Mouse (Mus musculus) gonadal fat pad, adult 2 months (tissue): ENCODE measurements around the gene Tex2. TPM values are rescaled to one million over a fixed set of nuclear protein-coding genes. Genes with fewer than 3 reads are reported as not detected.
"Not testable (repeated sequence)": the region's sequence is repeated elsewhere in the genome, so short reads cannot be mapped to it uniquely, and the experiment has no call there.

Experiments
- DNase-seq: peaks from one replicate; pipeline ENCODE4 v3.0.0-alpha.2; 2012; ENCODE audit warnings: low read depth
- polyA plus RNA-seq: library from polyadenylated mRNA; depleted of rRNA; stranded (reverse); fragments of >200 nt; gene quantifications from 2 replicates; pipeline ENCODE4 v1.2.3, GENCODE M21; 2012

Tex2 gene
- polyA plus RNA-seq, 1 experiment = 26.6 TPM

GRCm38 (mm10) chr11:106507638-106508037 lies 105.6 kb downstream of the Tex2 start:
- no peak for DNase-seq

GRCm38 (mm10) chr11:106506211-106506610 lies 107.0 kb downstream of the Tex2 start:
- DNase-seq = no peak

- DNase-seq = no peak
These were observed 109.1 kb downstream of the Tex2 start for GRCm38 (mm10) chr11:106504129-106504528.

GRCm38 (mm10) chr11:106503425-106503717 lies 109.9 kb downstream of the Tex2 start:
- no peak for DNase-seq

- no peak for DNase-seq
These were observed 110.4 kb downstream of the Tex2 start for GRCm38 (mm10) chr11:106502631-106503424.

GRCm38 (mm10) chr11:106502159-106502505 lies 111.1 kb downstream of the Tex2 start:
- DNase-seq = no peak

- no peak for DNase-seq
These were observed 111.7 kb downstream of the Tex2 start for GRCm38 (mm10) chr11:106501308-106502158.

GRCm38 (mm10) chr11:106500393-106501307 lies 112.6 kb downstream of the Tex2 start:
- peak; percentile 91 for DNase-seq

GRCm38 (mm10) chr11:106498739-106499379 lies 114.4 kb downstream of the Tex2 start:
- no peak for DNase-seq

- DNase-seq = no peak
These were observed 115.3 kb downstream of the Tex2 start for GRCm38 (mm10) chr11:106497926-106498325.

- not testable (repeated sequence) for DNase-seq
These were observed 116.2 kb downstream of the Tex2 start for GRCm38 (mm10) chr11:106497009-106497408.

- DNase-seq = no peak
These were observed 120.1 kb downstream of the Tex2 start for GRCm38 (mm10) chr11:106492984-106493669.

- DNase-seq = no peak
These were observed 121.8 kb downstream of the Tex2 start for GRCm38 (mm10) chr11:106491393-106491792.

GRCm38 (mm10) chr11:106490600-106490999 lies 122.6 kb downstream of the Tex2 start:
- not testable (repeated sequence) for DNase-seq

GRCm38 (mm10) chr11:106490057-106490456 lies 123.2 kb downstream of the Tex2 start:
- no peak for DNase-seq

- DNase-seq = no peak
These were observed 124.1 kb downstream of the Tex2 start for GRCm38 (mm10) chr11:106489036-106489693.

- DNase-seq = no peak
These were observed 125.1 kb downstream of the Tex2 start for GRCm38 (mm10) chr11:106488126-106488561.

GRCm38 (mm10) chr11:106487733-106488115 lies 125.5 kb downstream of the Tex2 start, which contains the start of gene Ern1:
Ern1 (minus strand) TSS chr11:106487852.
- no peak for DNase-seq

- DNase-seq = no peak
These were observed 126.1 kb downstream of the Tex2 start for GRCm38 (mm10) chr11:106486866-106487732.
